In genomic region chr2:30773313-30774005, GRCm38 (mm10) we compare ENCODE assay signal across 8 mouse cellular contexts. TPM values are rescaled to one million over a fixed set of nuclear protein-coding genes. Genes with fewer than 3 reads are reported as not detected.
DNase-seq lines count a peak whose midpoint lies in the region; ATAC-seq lines count a peak whose summit lies in the region.

No protein-coding gene starts in this region.

- no peak overlapping the region for H3K4me3 ChIP-seq in lung, embryonic 15.5 days
- H3K4me3 ChIP-seq in forebrain, embryonic 15.5 days = no peak overlapping the region
- H3K4me3 ChIP-seq in kidney, embryonic 15.5 days (replicated peaks) = no peak overlapping the region
- H3K4me3 ChIP-seq in neural tube, embryonic 13.5 days = no peak overlapping the region

- H3K27me3 ChIP-seq in lung, embryonic 15.5 days = no peaks in the 10 kb centered on the region
- no peaks in the 10 kb centered on the region for H3K27me3 ChIP-seq in forebrain, embryonic 15.5 days
- H3K27me3 ChIP-seq in kidney, embryonic 15.5 days = no peaks in the 10 kb centered on the region
- H3K27me3 ChIP-seq in neural tube, embryonic 13.5 days = no peaks in the 10 kb centered on the region

- H3K9ac ChIP-seq in lung, embryonic 15.5 days = no peak overlapping the region
- no peak overlapping the region for H3K9ac ChIP-seq in forebrain, embryonic 15.5 days (replicated peaks)
- no peak overlapping the region for H3K9ac ChIP-seq in kidney, embryonic 15.5 days
- no peak overlapping the region for H3K9ac ChIP-seq in neural tube, embryonic 13.5 days

- no peaks in the 10 kb centered on the region for H3K36me3 ChIP-seq in lung, embryonic 15.5 days
- no peaks in the 10 kb centered on the region for H3K36me3 ChIP-seq in forebrain, embryonic 15.5 days
- H3K36me3 ChIP-seq in kidney, embryonic 15.5 days = no peaks in the 10 kb centered on the region
- no peaks in the 10 kb centered on the region for H3K36me3 ChIP-seq in neural tube, embryonic 13.5 days

- ATAC-seq in lung, embryonic 15.5 days (ENCODE audit: borderline replicate concordance, extremely low read depth, low FRiP score, low TSS enrichment) = no peak
- ATAC-seq in forebrain, embryonic 15.5 days (replicated peaks) = no peak
- ATAC-seq in kidney, embryonic 15.5 days (replicated peaks; ENCODE audit: low FRiP score) = no peak
- ATAC-seq in neural tube, embryonic 13.5 days (ENCODE audit: low read depth) = no peak

- no peaks in the 10 kb centered on the region for H3K9me3 ChIP-seq in lung, embryonic 15.5 days
- H3K9me3 ChIP-seq in forebrain, embryonic 15.5 days = no peaks in the 10 kb centered on the region
- H3K9me3 ChIP-seq in kidney, embryonic 15.5 days (replicated peaks) = no peaks in the 10 kb centered on the region
- no peaks in the 10 kb centered on the region for H3K9me3 ChIP-seq in neural tube, embryonic 13.5 days

- WGBS in lung, embryonic 15.5 days = 71% methylated on average over 8 of the region's 8 CpGs
- 83% methylated on average over 8 of the region's 8 CpGs for WGBS in forebrain, embryonic 15.5 days
- 68% methylated on average over 8 of the region's 8 CpGs for WGBS in kidney, embryonic 15.5 days
- 81% methylated on average over 8 of the region's 8 CpGs for WGBS in neural tube, embryonic 13.5 days

- H3K27ac ChIP-seq in lung, embryonic 15.5 days = peak overlapping the region; percentile 72
- peak overlapping the region; percentile 89; the same call in 1 of the 2 replicates for H3K27ac ChIP-seq in forebrain, embryonic 15.5 days (replicated peaks)
- peak overlapping the region; percentile 95 for H3K27ac ChIP-seq in kidney, embryonic 15.5 days
- H3K27ac ChIP-seq in neural tube, embryonic 13.5 days (replicated peaks) = peak overlapping the region; percentile 89

- no peak for DNase-seq in lung, postnatal 36 days
- DNase-seq in thymus, postnatal 14 days = no peak
- DNase-seq in left cerebral cortex, adult 11 months (ENCODE audit: low spot score) = no peak
- no peak for DNase-seq in layer of hippocampus, postnatal 25 days (ENCODE audit: extremely low spot score in 1 of 2, low spot score in 1 of 2)

- peaks cover 26% of the 10 kb centered on the region for H3K4me1 ChIP-seq in lung, embryonic 15.5 days
- H3K4me1 ChIP-seq in forebrain, embryonic 15.5 days = peaks cover 20% of the 10 kb centered on the region
- H3K4me1 ChIP-seq in kidney, embryonic 15.5 days = peaks cover 58% of the 10 kb centered on the region
- H3K4me1 ChIP-seq in neural tube, embryonic 13.5 days (replicated peaks) = peaks cover 32% of the 10 kb centered on the region

- H3K4me2 ChIP-seq in lung, embryonic 15.5 days = no peak overlapping the region
- H3K4me2 ChIP-seq in forebrain, embryonic 15.5 days (replicated peaks) = no peak overlapping the region
- H3K4me2 ChIP-seq in kidney, embryonic 15.5 days = no peak overlapping the region
- H3K4me2 ChIP-seq in neural tube, embryonic 13.5 days = no peak overlapping the region

RNA-seq across cellular contexts. Expression of gene 1700001O22Rik, which starts 30.0 kb away (rescaled TPM):
- 4.7 and 6.0 TPM in 2 replicates for polyA plus RNA-seq in lung, embryonic 15.5 days (2015; fragmentation: Nextera tagmentation; extraction: Ambion mirVana)
- polyA plus RNA-seq in forebrain, embryonic 15.5 days (2015; fragmentation: Nextera tagmentation; extraction: Ambion mirVana) = 2.6 and 3.7 TPM in 2 replicates
- 3.5 TPM in 2 replicates for polyA plus RNA-seq in kidney, embryonic 15.5 days (2015; fragmentation: Nextera tagmentation; extraction: Ambion mirVana)
- polyA plus RNA-seq in neural tube, embryonic 13.5 days (2015; fragmentation: Nextera tagmentation; extraction: Ambion mirVana) = 0.91 and 1.3 TPM in 2 replicates
- total RNA-seq in layer of hippocampus, postnatal 25 days (2021) = 1 to 10 TPM; 4.0 to 5.5 TPM

RNA-seq across cellular contexts. Expression of gene Ntmt1, which starts 34.2 kb away (rescaled TPM):
- 82.9 and 87.2 TPM in 2 replicates for polyA plus RNA-seq in lung, embryonic 15.5 days (2015; fragmentation: Nextera tagmentation; extraction: Ambion mirVana)
- polyA plus RNA-seq in forebrain, embryonic 15.5 days (2015; fragmentation: Nextera tagmentation; extraction: Ambion mirVana) = 117 and 131 TPM in 2 replicates
- 82.6 and 96.6 TPM in 2 replicates for polyA plus RNA-seq in kidney, embryonic 15.5 days (2015; fragmentation: Nextera tagmentation; extraction: Ambion mirVana)
- polyA plus RNA-seq in neural tube, embryonic 13.5 days (2015; fragmentation: Nextera tagmentation; extraction: Ambion mirVana) = 101 and 107 TPM in 2 replicates
- 10 to 100 TPM; 34.8 to 35.2 TPM for total RNA-seq in layer of hippocampus, postnatal 25 days (2021)

RNA-seq across cellular contexts. Expression of gene Asb6, which starts 56.7 kb away (rescaled TPM):
- polyA plus RNA-seq in lung, embryonic 15.5 days (2015; fragmentation: Nextera tagmentation; extraction: Ambion mirVana) = 31.8 and 34.0 TPM in 2 replicates
- polyA plus RNA-seq in forebrain, embryonic 15.5 days (2015; fragmentation: Nextera tagmentation; extraction: Ambion mirVana) = 43.3 and 45.3 TPM in 2 replicates
- polyA plus RNA-seq in kidney, embryonic 15.5 days (2015; fragmentation: Nextera tagmentation; extraction: Ambion mirVana) = 35.5 and 38.3 TPM in 2 replicates
- 38.2 and 39.8 TPM in 2 replicates for polyA plus RNA-seq in neural tube, embryonic 13.5 days (2015; fragmentation: Nextera tagmentation; extraction: Ambion mirVana)
- 10 to 100 TPM; 35.1 to 40.1 TPM for total RNA-seq in layer of hippocampus, postnatal 25 days (2021)
